Mouse (Mus musculus) urinary bladder, adult 18-20 months (tissue): ENCODE data around the gene Clint1.

Source experiments
- DNase-seq, 2 experiments: peaks; one replicate each; pipeline ENCODE4 v3.0.0; 2022; ENCODE audit warnings: low spot score in 2 of 2, mixed read lengths in 2 of 2

Clint1 gene

GRCm38 (mm10) chr11:45884029-45884428 is 32.2 kb downstream of the Clint1 start:
- no peak for DNase-seq

- DNase-seq: no peak
These were observed 33.9 kb downstream of the Clint1 start for GRCm38 (mm10) chr11:45885606-45886230.

- no peak for DNase-seq
These were observed 34.7 kb downstream of the Clint1 start for GRCm38 (mm10) chr11:45886596-45886995.

- DNase-seq: no peak
These were observed 36.7 kb downstream of the Clint1 start for GRCm38 (mm10) chr11:45888471-45889030.

GRCm38 (mm10) chr11:45889981-45890380 is 38.1 kb downstream of the Clint1 start:
- no peak for DNase-seq

- DNase-seq: no peak
These were observed 38.6 kb downstream of the Clint1 start for GRCm38 (mm10) chr11:45890423-45890822.

GRCm38 (mm10) chr11:45892861-45893360 is 41.1 kb downstream of the Clint1 start:
- no peak for DNase-seq

- no peak for DNase-seq
These were observed 45.5 kb downstream of the Clint1 start for GRCm38 (mm10) chr11:45897392-45897791.

GRCm38 (mm10) chr11:45900233-45901015 is 48.6 kb downstream of the Clint1 start:
- DNase-seq: no peak

- DNase-seq: no peak
These were observed 54.4 kb downstream of the Clint1 start for GRCm38 (mm10) chr11:45906109-45906786.

- DNase-seq: no peak
These were observed 55.5 kb downstream of the Clint1 start for GRCm38 (mm10) chr11:45907301-45907700.

GRCm38 (mm10) chr11:45908070-45908469 is 56.2 kb downstream of the Clint1 start:
- DNase-seq: no peak

GRCm38 (mm10) chr11:45908894-45909293 is 57.0 kb downstream of the Clint1 start:
- no peak for DNase-seq

GRCm38 (mm10) chr11:45910701-45911100 is 58.9 kb downstream of the Clint1 start:
- no peak for DNase-seq

GRCm38 (mm10) chr11:45916196-45916595 is 64.3 kb downstream of the Clint1 start:
- DNase-seq: no peak

GRCm38 (mm10) chr11:45918018-45918417 is 66.2 kb downstream of the Clint1 start:
- DNase-seq: no peak

GRCm38 (mm10) chr11:45918836-45919235 is 67.0 kb downstream of the Clint1 start:
- no peak for DNase-seq

- no peak for DNase-seq
These were observed 69.2 kb downstream of the Clint1 start for GRCm38 (mm10) chr11:45921026-45921425.

- DNase-seq: no peak
These were observed 69.6 kb downstream of the Clint1 start for GRCm38 (mm10) chr11:45921480-45921898.

- DNase-seq: no peak
These were observed 73.6 kb downstream of the Clint1 start for GRCm38 (mm10) chr11:45925436-45925835.

GRCm38 (mm10) chr11:45926640-45927082 is 74.8 kb downstream of the Clint1 start:
- DNase-seq: peak; percentile 43 to 60

GRCm38 (mm10) chr11:45927456-45927855 is 75.6 kb downstream of the Clint1 start:
- no peak for DNase-seq
